Mouse (Mus musculus): Measurements from ENCODE around the gene Slc24a3. TPM values are rescaled to one million over a fixed set of nuclear protein-coding genes. Genes with fewer than 3 reads are reported as not detected.

Slc24a3 gene
- polyA plus RNA-seq, 1 experiment from 2014 or later = 1.1 TPM

DNA sequence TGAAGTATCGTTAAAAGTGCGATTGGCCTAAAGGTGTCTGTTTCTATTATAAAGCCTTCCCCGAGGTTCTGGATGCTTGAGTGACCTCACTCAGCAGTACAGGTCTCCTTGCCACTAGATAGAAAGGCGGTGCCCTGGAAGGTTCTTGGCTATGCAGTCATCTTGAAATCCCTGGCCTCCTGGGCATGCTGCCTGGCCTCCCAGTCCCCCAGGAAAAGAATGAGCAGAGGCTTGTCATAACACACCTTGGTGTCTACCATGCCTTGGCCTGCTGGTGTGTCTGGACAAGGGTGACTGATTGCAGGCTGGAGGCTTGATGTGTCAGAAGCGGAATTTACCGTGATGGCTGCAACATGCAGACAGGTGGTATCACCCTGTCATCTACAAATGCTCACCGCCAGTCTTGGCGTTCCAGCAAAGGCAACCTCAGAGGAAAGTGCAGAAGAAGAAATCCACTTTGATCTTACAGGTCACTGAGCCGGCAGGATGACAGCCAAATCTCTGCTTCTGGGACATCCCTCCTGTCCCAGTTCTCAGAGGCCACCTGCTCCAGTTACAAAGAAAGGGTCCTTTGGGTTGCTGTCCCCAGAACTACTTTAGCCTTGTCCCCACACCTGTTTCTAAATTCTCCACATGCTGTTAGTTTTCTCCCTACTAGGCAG is 106.6 kb downstream of the Slc24a3 start:
- Histone ChIP-seq H3K4me2 (ENCODE audit: low read depth, low read length, severe bottlenecking) (no peak overlapping the region), H3K36me3 (ENCODE audit: control insufficient read depth, insufficient read depth, low read length) (no peaks in the 10 kb centered on the region), H3K4me3 (ENCODE audit: low read depth, low read length) (no peak overlapping the region), H3K9me3 (ENCODE audit: control insufficient read depth, low read length) (no peaks in the 10 kb centered on the region), H3K27me3 (ENCODE audit: control insufficient read depth, insufficient read depth, low read length) (no peaks in the 10 kb centered on the region), H3K9ac (ENCODE audit: low read length) (no peak overlapping the region), H3K27ac (ENCODE audit: low read depth, low read length) (no peak overlapping the region), H3K4me1 (replicated peaks; ENCODE audit: control insufficient read depth, insufficient read depth, low read length) (no peaks in the 10 kb centered on the region)
- WGBS = 88% methylated on average over 9 of the region's 9 CpGs
- DNase-seq (ENCODE audit: low spot score) (no peak), ATAC-seq (replicated peaks; ENCODE audit: low FRiP score) (no peak)

DNA sequence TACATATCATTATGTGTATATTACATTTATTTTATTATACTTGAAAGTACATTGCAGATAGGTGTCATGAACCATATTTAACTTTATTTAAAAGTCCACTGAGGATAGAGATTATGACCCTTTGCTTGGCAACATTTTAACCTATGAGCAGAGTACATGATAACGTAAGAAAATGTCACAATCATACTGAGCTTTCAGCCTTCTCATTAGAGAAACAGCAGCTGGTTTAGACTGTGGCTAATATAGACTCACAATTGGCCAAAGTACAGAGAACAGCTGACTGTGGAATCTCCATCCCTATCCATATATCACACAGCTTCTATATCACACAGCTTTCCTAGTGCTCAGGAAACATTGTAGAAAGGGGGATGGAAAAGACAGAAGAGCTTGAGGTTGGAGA is 111.8 kb downstream of the Slc24a3 start:
- no peaks in the 10 kb centered on the region for H3K27me3 ChIP-seq (ENCODE audit: control insufficient read depth, insufficient read depth, low read length)
- no peak overlapping the region for H3K27ac ChIP-seq (ENCODE audit: low read depth, low read length)
- WGBS = 87% methylated on average over 1 of the region's 1 CpGs
- DNase-seq (ENCODE audit: low spot score) (no peak), ATAC-seq (replicated peaks; ENCODE audit: low FRiP score) (no peak)
- no peak overlapping the region for H3K9ac ChIP-seq (ENCODE audit: low read length)
- no peaks in the 10 kb centered on the region for H3K36me3 ChIP-seq (ENCODE audit: control insufficient read depth, insufficient read depth, low read length)
- H3K4me3 ChIP-seq (ENCODE audit: low read depth, low read length) = no peak overlapping the region
- H3K9me3 ChIP-seq (ENCODE audit: control insufficient read depth, low read length) = no peaks in the 10 kb centered on the region
- no peaks in the 10 kb centered on the region for H3K4me1 ChIP-seq (replicated peaks; ENCODE audit: control insufficient read depth, insufficient read depth, low read length)
- H3K4me2 ChIP-seq (ENCODE audit: low read depth, low read length, severe bottlenecking) = no peak overlapping the region

GRCm38 (mm10) chr2:145283746-145284145 is 116.2 kb downstream of the Slc24a3 start:
- Histone ChIP-seq H3K4me3 (ENCODE audit: low read depth, low read length) (no peak overlapping the region), H3K27me3 (ENCODE audit: control insufficient read depth, insufficient read depth, low read length) (no peaks in the 10 kb centered on the region), H3K4me2 (ENCODE audit: low read depth, low read length, severe bottlenecking) (no peak overlapping the region), H3K9ac (ENCODE audit: low read length) (no peak overlapping the region), H3K36me3 (ENCODE audit: control insufficient read depth, insufficient read depth, low read length) (no peaks in the 10 kb centered on the region), H3K27ac (ENCODE audit: low read depth, low read length) (no peak overlapping the region), H3K4me1 (replicated peaks; ENCODE audit: control insufficient read depth, insufficient read depth, low read length) (no peaks in the 10 kb centered on the region), H3K9me3 (ENCODE audit: control insufficient read depth, low read length) (no peaks in the 10 kb centered on the region)
- ATAC-seq (replicated peaks; ENCODE audit: low FRiP score) (no peak), DNase-seq (ENCODE audit: low spot score) (no peak)
- WGBS = 75% methylated on average over 2 of the region's 2 CpGs

DNA sequence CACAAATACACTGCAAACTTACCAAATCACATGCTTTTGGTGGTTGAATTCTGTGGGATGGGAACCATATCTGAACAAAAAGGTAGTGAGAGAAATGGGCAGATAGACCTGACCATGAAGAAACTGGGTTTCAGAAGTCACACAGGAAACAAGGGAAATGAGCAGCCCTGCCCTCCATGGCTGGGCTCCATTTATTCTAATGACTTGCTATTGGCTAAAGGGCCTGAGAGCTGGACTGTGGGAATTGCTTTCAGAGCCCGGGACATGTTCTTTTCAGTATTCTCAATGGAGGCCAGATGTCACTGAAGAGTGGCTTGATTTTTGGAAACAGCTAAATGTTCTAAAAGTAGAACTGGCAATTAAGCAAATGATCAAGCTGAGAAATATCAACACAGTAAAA is 120.9 kb downstream of the Slc24a3 start:
- no peaks in the 10 kb centered on the region for H3K4me1 ChIP-seq (replicated peaks; ENCODE audit: control insufficient read depth, insufficient read depth, low read length)
- H3K27ac ChIP-seq (ENCODE audit: low read depth, low read length) = no peak overlapping the region
- WGBS = 61% methylated on average over 1 of the region's 1 CpGs
- DNase-seq (ENCODE audit: low spot score) = no peak
- 0 out of 2 replicates have a peak, but pooled peaks have one; percentile 42 for ATAC-seq (replicated peaks; ENCODE audit: low FRiP score)
- H3K4me2 ChIP-seq (ENCODE audit: low read depth, low read length, severe bottlenecking) = no peak overlapping the region
- H3K9ac ChIP-seq (ENCODE audit: low read length) = no peak overlapping the region
- H3K9me3 ChIP-seq (ENCODE audit: control insufficient read depth, low read length) = no peaks in the 10 kb centered on the region
- H3K27me3 ChIP-seq (ENCODE audit: control insufficient read depth, insufficient read depth, low read length) = no peaks in the 10 kb centered on the region
- no peak overlapping the region for H3K4me3 ChIP-seq (ENCODE audit: low read depth, low read length)
- no peaks in the 10 kb centered on the region for H3K36me3 ChIP-seq (ENCODE audit: control insufficient read depth, insufficient read depth, low read length)

GRCm38 (mm10) chr2:145291473-145291872 is 123.9 kb downstream of the Slc24a3 start:
- Histone ChIP-seq H3K4me2 (ENCODE audit: low read depth, low read length, severe bottlenecking) (no peak overlapping the region), H3K4me1 (replicated peaks; ENCODE audit: control insufficient read depth, insufficient read depth, low read length) (no peaks in the 10 kb centered on the region), H3K9ac (ENCODE audit: low read length) (no peak overlapping the region), H3K36me3 (ENCODE audit: control insufficient read depth, insufficient read depth, low read length) (no peaks in the 10 kb centered on the region), H3K27ac (ENCODE audit: low read depth, low read length) (no peak overlapping the region), H3K27me3 (ENCODE audit: control insufficient read depth, insufficient read depth, low read length) (no peaks in the 10 kb centered on the region), H3K4me3 (ENCODE audit: low read depth, low read length) (no peak overlapping the region), H3K9me3 (ENCODE audit: control insufficient read depth, low read length) (no peaks in the 10 kb centered on the region)
- 39% methylated on average over 2 of the region's 2 CpGs for WGBS
- no peak for DNase-seq (ENCODE audit: low spot score)
- no peak for ATAC-seq (replicated peaks; ENCODE audit: low FRiP score)

GRCm38 (mm10) chr2:145292196-145292595 is 124.6 kb downstream of the Slc24a3 start:
- WGBS = 96% methylated on average over 1 of the region's 1 CpGs

GRCm38 (mm10) chr2:145292816-145293215 is 125.3 kb downstream of the Slc24a3 start:
- WGBS = 44% methylated on average over 1 of the region's 1 CpGs
- Histone ChIP-seq H3K9me3 (ENCODE audit: control insufficient read depth, low read length) (no peaks in the 10 kb centered on the region), H3K4me3 (ENCODE audit: low read depth, low read length) (no peak overlapping the region), H3K4me2 (ENCODE audit: low read depth, low read length, severe bottlenecking) (no peak overlapping the region), H3K27me3 (ENCODE audit: control insufficient read depth, insufficient read depth, low read length) (no peaks in the 10 kb centered on the region), H3K36me3 (ENCODE audit: control insufficient read depth, insufficient read depth, low read length) (no peaks in the 10 kb centered on the region), H3K27ac (ENCODE audit: low read depth, low read length) (no peak overlapping the region), H3K9ac (ENCODE audit: low read length) (no peak overlapping the region), H3K4me1 (replicated peaks; ENCODE audit: control insufficient read depth, insufficient read depth, low read length) (no peaks in the 10 kb centered on the region)
- no peak for DNase-seq (ENCODE audit: low spot score)
- ATAC-seq (replicated peaks; ENCODE audit: low FRiP score) = no peak

More at GRCm38 (mm10) chr2:145292196-145292595, 124.6 kb downstream of the Slc24a3 start:
- no peaks in the 10 kb centered on the region for H3K27me3 ChIP-seq (ENCODE audit: control insufficient read depth, insufficient read depth, low read length)
- DNase-seq (ENCODE audit: low spot score) (no peak), ATAC-seq (replicated peaks; ENCODE audit: low FRiP score) (no peak)
- no peaks in the 10 kb centered on the region for H3K4me1 ChIP-seq (replicated peaks; ENCODE audit: control insufficient read depth, insufficient read depth, low read length)
- H3K9me3 ChIP-seq (ENCODE audit: control insufficient read depth, low read length) = no peaks in the 10 kb centered on the region
- H3K4me3 ChIP-seq (ENCODE audit: low read depth, low read length) = no peak overlapping the region
- H3K9ac ChIP-seq (ENCODE audit: low read length) = no peak overlapping the region
- H3K27ac ChIP-seq (ENCODE audit: low read depth, low read length) = no peak overlapping the region
- no peak overlapping the region for H3K4me2 ChIP-seq (ENCODE audit: low read depth, low read length, severe bottlenecking)
- H3K36me3 ChIP-seq (ENCODE audit: control insufficient read depth, insufficient read depth, low read length) = no peaks in the 10 kb centered on the region

GRCm38 (mm10) chr2:145296906-145297305 is 129.4 kb downstream of the Slc24a3 start:
- Histone ChIP-seq H3K27me3 (ENCODE audit: control insufficient read depth, insufficient read depth, low read length) (no peaks in the 10 kb centered on the region), H3K4me3 (ENCODE audit: low read depth, low read length) (no peak overlapping the region), H3K36me3 (ENCODE audit: control insufficient read depth, insufficient read depth, low read length) (no peaks in the 10 kb centered on the region), H3K9me3 (ENCODE audit: control insufficient read depth, low read length) (no peaks in the 10 kb centered on the region), H3K4me2 (ENCODE audit: low read depth, low read length, severe bottlenecking) (no peak overlapping the region), H3K9ac (ENCODE audit: low read length) (no peak overlapping the region), H3K4me1 (replicated peaks; ENCODE audit: control insufficient read depth, insufficient read depth, low read length) (no peaks in the 10 kb centered on the region), H3K27ac (ENCODE audit: low read depth, low read length) (no peak overlapping the region)
- WGBS = 86% methylated on average over 1 of the region's 1 CpGs
- ATAC-seq (replicated peaks; ENCODE audit: low FRiP score) (no peak), DNase-seq (ENCODE audit: low spot score) (no peak)
